Mouse (Mus musculus) forebrain, embryonic 15.5 days (tissue): ENCODE data around the gene Sf3b1. TPM values are rescaled to one million over a fixed set of nuclear protein-coding genes. Genes with fewer than 3 reads are reported as not detected.

Experiments used
- ATAC-seq: fragments of 200-750 bp; cut with Nextera tagmentation; replicated peaks from 2 replicates; pipeline ENCODE4 v1.8.0; 2017; ENCODE audit warnings: mild to moderate bottlenecking, moderate TSS enrichment, moderate library complexity
- H3K27ac ChIP-seq: fragments of 300-500 bp; sonication (generic); replicated peaks from 2 replicates; pipeline ENCODE4 v1.5.1; 2015; ENCODE audit warnings: mild to moderate bottlenecking, inconsistent platforms
- H3K27me3 ChIP-seq: fragments of 300-500 bp; sonication (generic); 2 replicates; pipeline ENCODE4 v1.6.1; 2015; ENCODE audit warnings: inconsistent platforms
- H3K36me3 ChIP-seq: fragments of 300-500 bp; sonication (generic); 2 replicates; pipeline ENCODE4 v1.6.1; 2015; ENCODE audit warnings: mild to moderate bottlenecking, inconsistent platforms
- H3K4me1 ChIP-seq: fragments of 300-500 bp; sonication (generic); 2 replicates; pipeline ENCODE4 v1.6.1; 2015; ENCODE audit warnings: inconsistent platforms
- H3K4me2 ChIP-seq: fragments of 300-500 bp; sonication (generic); replicated peaks from 2 replicates; pipeline ENCODE4 v1.6.1; 2015; ENCODE audit warnings: mild to moderate bottlenecking, inconsistent platforms
- H3K4me3 ChIP-seq: fragments of 300-500 bp; sonication (generic); 2 replicates; pipeline ENCODE4 v1.5.1; 2015; ENCODE audit warnings: mild to moderate bottlenecking, inconsistent platforms
- H3K9ac ChIP-seq: fragments of 300-500 bp; sonication (generic); replicated peaks from 2 replicates; pipeline ENCODE4 v1.6.1; 2015; ENCODE audit warnings: mild to moderate bottlenecking, inconsistent platforms
- H3K9me3 ChIP-seq: fragments of 300-500 bp; sonication (generic); 2 replicates; pipeline ENCODE4 v1.6.1; 2016; ENCODE audit warnings: inconsistent platforms
- WGBS: fragments of 180-500 bp; shearing (Covaris S2); methylation state at CpG from one replicate; pipeline ENCODE4 v1.1.7; 2015; ENCODE audit warnings: mixed read lengths; 5-methylcytosine and 5-hydroxymethylcytosine counted together
- polyA plus RNA-seq: library from polyadenylated mRNA; unstranded; fragments of >200 nt; fragmentation: Nextera tagmentation; extraction: Ambion mirVana; gene quantifications from 2 replicates; pipeline ENCODE4 v1.2.1, GENCODE M21; 2015

Gene Sf3b1
- polyA plus RNA-seq, 1 experiment from 2014 or later, result 417 TPM

GRCm38 (mm10) chr1:55051671-55052070 lies 24.4 kb upstream of the Sf3b1 start:
- no peak for ATAC-seq
- Histone ChIP-seq H3K4me2 (peak overlapping the region; percentile 72), H3K4me1 (peaks cover 15% of the 10 kb centered on the region), H3K9ac (peak overlapping the region; percentile 62), H3K36me3 (no peaks in the 10 kb centered on the region), H3K27ac (no peak overlapping the region), H3K9me3 (no peaks in the 10 kb centered on the region), H3K4me3 (peak overlapping the region; percentile 79; the same call in 1 of the 2 replicates), H3K27me3 (peaks cover 4% of the 10 kb centered on the region; the same call in 1 of the 2 replicates)
- 70% methylated on average over 3 of the region's 3 CpGs for WGBS

DNA sequence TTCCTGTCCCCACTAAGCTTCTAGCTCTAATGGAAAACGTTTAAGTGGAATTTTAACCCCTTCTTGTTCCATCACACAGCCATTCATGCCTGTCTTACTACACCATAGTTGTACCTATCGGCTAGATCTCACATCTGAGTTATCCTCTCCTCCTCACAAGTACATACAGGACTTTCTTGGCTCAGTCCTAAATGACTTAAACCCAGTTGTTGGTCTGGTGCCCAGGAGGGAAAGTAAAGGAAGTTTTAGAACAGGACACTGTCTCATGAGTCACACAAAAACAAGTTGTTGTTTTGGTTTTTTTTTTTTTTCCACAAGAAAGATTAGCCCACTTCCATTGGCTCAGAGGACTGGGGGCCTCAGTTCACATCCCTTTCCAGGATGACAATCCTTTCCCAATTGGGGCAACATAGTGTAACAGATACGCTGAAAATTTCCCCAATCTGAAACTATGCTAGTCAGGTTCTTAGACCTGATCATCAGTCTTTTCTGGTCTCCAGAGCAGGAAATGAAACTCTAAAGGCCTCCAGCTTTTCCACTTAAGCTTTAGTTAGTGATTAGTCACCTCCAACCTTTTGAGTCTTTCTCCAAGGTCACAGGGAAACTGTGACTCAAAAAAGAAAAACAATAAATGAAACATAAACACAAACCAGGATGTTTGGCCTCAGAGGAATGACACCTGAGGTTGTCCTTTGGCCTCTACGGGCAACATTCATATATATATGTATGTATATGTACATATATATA lies 21.7 kb upstream of the Sf3b1 start:
- ATAC-seq, result no peak
- H3K4me3 ChIP-seq, result no peak overlapping the region
- no peak overlapping the region for H3K4me2 ChIP-seq
- H3K9ac ChIP-seq, result no peak overlapping the region
- no peaks in the 10 kb centered on the region for H3K36me3 ChIP-seq
- peaks cover 13% of the 10 kb centered on the region for H3K4me1 ChIP-seq
- peaks cover 4% of the 10 kb centered on the region; the same call in 1 of the 2 replicates for H3K27me3 ChIP-seq
- 72% methylated on average over 4 of the region's 4 CpGs for WGBS
- no peak overlapping the region for H3K27ac ChIP-seq
- H3K9me3 ChIP-seq, result no peaks in the 10 kb centered on the region

- 82% methylated on average over 3 of the region's 3 CpGs for WGBS
- Histone ChIP-seq H3K4me3 (no peak overlapping the region), H3K9ac (no peak overlapping the region), H3K4me1 (no peaks in the 10 kb centered on the region), H3K4me2 (no peak overlapping the region), H3K36me3 (no peaks in the 10 kb centered on the region), H3K27ac (no peak overlapping the region), H3K9me3 (peaks cover 7% of the 10 kb centered on the region; the same call in 1 of the 2 replicates), H3K27me3 (no peaks in the 10 kb centered on the region)
- ATAC-seq, result no peak
These were observed 15.9 kb upstream of the Sf3b1 start for GRCm38 (mm10) chr1:55043164-55043563.

- Histone ChIP-seq H3K27ac (no peak overlapping the region), H3K4me1 (no peaks in the 10 kb centered on the region), H3K36me3 (no peaks in the 10 kb centered on the region), H3K4me2 (no peak overlapping the region), H3K27me3 (no peaks in the 10 kb centered on the region), H3K4me3 (no peak overlapping the region), H3K9me3 (peaks cover 7% of the 10 kb centered on the region; the same call in 1 of the 2 replicates), H3K9ac (no peak overlapping the region)
- 74% methylated on average over 1 of the region's 1 CpGs for WGBS
- no peak for ATAC-seq
These were observed 15.0 kb upstream of the Sf3b1 start for GRCm38 (mm10) chr1:55042246-55042645.

GRCm38 (mm10) chr1:55041691-55042090 lies 14.4 kb upstream of the Sf3b1 start:
- no peaks in the 10 kb centered on the region for H3K27me3 ChIP-seq
- peaks cover 7% of the 10 kb centered on the region; the same call in 1 of the 2 replicates for H3K9me3 ChIP-seq
- no peaks in the 10 kb centered on the region for H3K36me3 ChIP-seq
- no peak overlapping the region for H3K27ac ChIP-seq
- H3K4me2 ChIP-seq, result no peak overlapping the region
- H3K9ac ChIP-seq, result no peak overlapping the region
- 89% methylated on average over 4 of the region's 4 CpGs for WGBS
- no peaks in the 10 kb centered on the region for H3K4me1 ChIP-seq
- no peak for ATAC-seq
- H3K4me3 ChIP-seq, result no peak overlapping the region

DNA sequence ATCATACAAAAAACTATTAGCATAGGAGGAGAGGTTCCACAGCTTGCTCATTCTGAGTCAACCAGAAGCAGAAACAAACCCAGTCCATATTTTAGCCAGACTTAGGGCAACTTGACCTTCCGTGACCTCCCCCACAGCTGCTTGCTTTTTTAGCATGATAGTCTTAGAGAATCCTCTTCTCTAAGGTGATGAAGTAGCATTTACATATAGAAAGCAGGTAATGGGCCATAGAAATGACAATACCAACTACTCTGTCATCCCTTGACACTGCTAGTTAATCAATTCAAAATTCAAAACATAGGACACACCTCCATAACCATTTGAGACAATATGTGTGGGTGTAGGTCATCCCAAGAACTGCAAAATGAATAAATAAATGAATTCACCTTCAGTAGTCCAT lies 12.7 kb upstream of the Sf3b1 start:
- Histone ChIP-seq H3K36me3 (no peaks in the 10 kb centered on the region), H3K4me3 (no peak overlapping the region), H3K27me3 (no peaks in the 10 kb centered on the region), H3K4me2 (no peak overlapping the region), H3K9ac (no peak overlapping the region), H3K27ac (no peak overlapping the region), H3K9me3 (peaks cover 7% of the 10 kb centered on the region; the same call in 1 of the 2 replicates), H3K4me1 (no peaks in the 10 kb centered on the region)
- 88% methylated on average over 1 of the region's 1 CpGs for WGBS
- no peak for ATAC-seq

DNA sequence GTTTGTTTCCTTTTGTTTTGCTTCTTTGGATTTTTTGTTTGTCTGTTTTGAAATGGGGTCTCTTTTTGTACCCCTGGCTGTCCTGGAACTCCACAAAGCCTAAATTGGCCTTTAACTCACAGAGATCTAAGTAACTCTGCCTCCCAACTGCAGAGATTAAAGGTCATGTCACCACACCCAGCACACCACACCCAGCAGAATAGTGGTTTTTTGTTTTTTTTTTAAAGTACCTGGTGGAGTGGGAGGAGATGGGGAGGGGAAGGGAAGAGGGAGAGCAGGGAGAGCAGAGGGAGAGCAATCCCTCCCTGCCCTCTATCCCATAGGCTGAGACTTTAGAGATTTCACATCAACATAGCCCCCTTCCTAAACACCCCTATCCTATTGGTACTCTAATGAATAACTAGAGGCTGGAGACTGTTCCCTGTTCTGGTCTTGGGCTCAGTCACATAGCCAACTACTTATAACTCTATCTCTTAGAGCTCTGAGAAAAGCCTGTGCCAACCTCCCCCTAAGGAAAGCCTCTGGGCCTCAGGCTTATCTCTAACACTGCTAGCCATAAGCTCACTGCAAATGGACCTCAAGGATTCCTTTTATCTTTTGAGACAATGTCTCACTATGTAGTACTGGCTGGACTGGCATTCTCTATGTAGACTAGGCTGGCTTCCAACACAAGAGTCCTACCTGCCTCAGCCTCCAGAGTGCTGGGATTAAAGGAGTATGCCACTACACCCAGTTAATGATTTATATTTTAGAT lies 3.9 kb upstream of the Sf3b1 start:
- Histone ChIP-seq H3K4me1 (peaks cover 4% of the 10 kb centered on the region; the same call in 1 of the 2 replicates), H3K4me3 (no peak overlapping the region), H3K27me3 (no peaks in the 10 kb centered on the region), H3K36me3 (no peaks in the 10 kb centered on the region), H3K27ac (no peak overlapping the region), H3K4me2 (no peak overlapping the region), H3K9me3 (no peaks in the 10 kb centered on the region), H3K9ac (no peak overlapping the region)
- ATAC-seq, result no peak

DNA sequence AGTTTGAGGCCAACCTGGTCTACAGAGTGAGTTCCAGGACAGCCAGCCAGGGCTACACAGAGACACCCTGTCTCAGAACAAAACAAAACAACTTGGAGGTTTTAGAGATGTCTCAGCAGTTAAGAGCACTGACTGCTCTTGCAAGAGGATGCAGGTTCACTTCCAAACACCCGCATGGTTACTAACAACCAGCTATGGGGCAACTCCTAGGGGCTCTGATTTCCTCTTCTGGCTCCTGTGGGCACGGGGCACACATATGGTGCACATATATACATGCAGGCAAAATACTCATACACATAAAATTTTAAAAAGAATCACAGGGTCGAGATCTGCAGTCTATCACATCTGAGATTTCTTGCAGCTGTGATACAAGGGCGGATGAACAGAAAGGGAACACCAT lies 2.2 kb upstream of the Sf3b1 start:
- H3K36me3 ChIP-seq, result no peaks in the 10 kb centered on the region
- no peaks in the 10 kb centered on the region for H3K27me3 ChIP-seq
- H3K9me3 ChIP-seq, result no peaks in the 10 kb centered on the region
- H3K4me3 ChIP-seq, result no peak overlapping the region
- no peak overlapping the region for H3K9ac ChIP-seq
- no peak overlapping the region for H3K4me2 ChIP-seq
- no peak for ATAC-seq
- WGBS, result 76% methylated on average over 4 of the region's 4 CpGs
- H3K4me1 ChIP-seq, result peaks cover 18% of the 10 kb centered on the region
- H3K27ac ChIP-seq, result no peak overlapping the region

GRCm38 (mm10) chr1:55028512-55029249 lies 1.4 kb upstream of the Sf3b1 start:
- H3K9me3 ChIP-seq, result no peaks in the 10 kb centered on the region
- no peak overlapping the region for H3K27ac ChIP-seq
- H3K27me3 ChIP-seq, result no peaks in the 10 kb centered on the region
- ATAC-seq, result no peak
- H3K9ac ChIP-seq, result no peak overlapping the region
- no peak overlapping the region for H3K4me2 ChIP-seq
- no peak overlapping the region for H3K4me3 ChIP-seq
- no peaks in the 10 kb centered on the region for H3K36me3 ChIP-seq
- H3K4me1 ChIP-seq, result peaks cover 24% of the 10 kb centered on the region
- 91% methylated on average over 11 of the region's 11 CpGs for WGBS

- Histone ChIP-seq H3K4me2 (peak overlapping the region; percentile 49), H3K9me3 (no peaks in the 10 kb centered on the region), H3K9ac (0 out of 2 replicates have a peak overlapping the region, but pooled peaks have one; percentile 57), H3K4me1 (peaks cover 24% of the 10 kb centered on the region), H3K27me3 (no peaks in the 10 kb centered on the region), H3K36me3 (no peaks in the 10 kb centered on the region), H3K27ac (peak overlapping the region; percentile 88; the same call in 1 of the 2 replicates), H3K4me3 (peak overlapping the region; percentile 77)
- no peak for ATAC-seq
- WGBS, result 88% methylated on average over 1 of the region's 1 CpGs
These were observed 685 bp upstream of the Sf3b1 start for GRCm38 (mm10) chr1:55027966-55028365.

DNA sequence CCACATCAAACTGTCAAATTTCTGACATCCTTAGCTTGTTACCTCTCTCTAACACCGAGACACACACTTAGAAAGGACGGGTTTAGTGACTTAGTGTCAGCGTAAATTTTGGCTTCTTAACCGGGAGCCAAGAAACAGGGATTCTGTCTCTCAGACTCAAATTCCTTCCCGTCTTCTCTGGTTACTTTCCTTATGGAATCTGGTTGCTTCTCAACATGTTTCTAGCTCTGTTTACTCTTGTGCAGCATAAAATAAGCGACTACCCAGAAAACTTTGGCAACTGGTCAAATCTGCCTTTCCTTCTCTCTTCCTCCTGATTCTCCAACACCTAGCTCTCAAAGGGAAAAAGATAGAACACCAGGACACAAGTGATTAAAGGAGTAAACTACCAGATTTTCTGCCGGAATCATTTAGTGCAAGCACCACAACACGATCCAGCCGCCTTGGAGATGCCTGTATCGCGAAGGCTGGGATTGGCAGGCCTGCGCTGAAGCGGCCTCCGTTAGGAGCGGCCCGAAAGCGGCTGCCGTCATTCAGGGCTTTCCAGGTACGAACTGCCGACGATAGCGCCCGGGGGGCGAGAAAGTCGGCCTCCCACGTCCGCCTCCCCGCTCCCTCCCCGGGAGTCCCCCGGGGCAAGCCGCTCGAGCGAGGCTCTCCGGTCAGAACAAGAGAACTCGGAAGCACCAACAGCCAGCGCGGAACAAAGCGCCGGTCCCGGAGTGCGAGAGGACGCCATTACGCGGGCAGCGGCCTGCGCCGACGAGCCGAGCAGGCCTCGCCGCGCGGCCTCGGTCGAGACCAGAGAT lies 633 bp downstream of the Sf3b1 start:
- H3K9me3 ChIP-seq, result no peaks in the 10 kb centered on the region
- peak overlapping the region; percentile 92 for H3K9ac ChIP-seq
- ATAC-seq, result peak; percentile 73
- peak overlapping the region; percentile 77 for H3K4me3 ChIP-seq
- no peaks in the 10 kb centered on the region for H3K36me3 ChIP-seq
- peaks cover 24% of the 10 kb centered on the region for H3K4me1 ChIP-seq
- no peaks in the 10 kb centered on the region for H3K27me3 ChIP-seq
- H3K27ac ChIP-seq, result peak overlapping the region; percentile 88
- under 1% methylated on average over 55 of the region's 55 CpGs for WGBS
- H3K4me2 ChIP-seq, result peak overlapping the region; percentile 85
